Mouse (Mus musculus): ENCODE data around the gene Tnfrsf22.

Gene Tnfrsf22

DNA sequence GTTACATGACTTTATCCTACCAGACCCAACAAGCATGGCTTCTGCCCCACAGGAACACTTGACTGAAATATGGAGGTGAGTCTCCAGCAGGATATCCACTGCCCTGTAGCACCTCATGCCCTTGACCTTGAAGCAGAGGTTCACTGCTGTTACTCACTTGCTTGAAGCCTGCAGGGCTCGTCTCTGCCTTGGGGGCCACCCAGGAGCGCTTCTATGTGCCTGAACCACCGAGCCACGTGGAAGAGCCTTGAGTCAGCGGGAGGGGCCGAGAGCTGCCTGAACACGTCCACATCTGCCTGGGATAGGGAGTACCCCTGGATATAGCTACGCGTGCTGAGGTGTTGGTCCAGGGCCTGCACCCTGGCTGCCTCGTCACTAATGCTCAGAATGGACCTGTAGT lies 57.2 kb downstream of the Tnfrsf22 start:
- no peak for TF ChIP-seq GATA4 (IDR thresholded peaks at IDR 0.05; ENCODE audit: insufficient replicate concordance, low read length)

DNA sequence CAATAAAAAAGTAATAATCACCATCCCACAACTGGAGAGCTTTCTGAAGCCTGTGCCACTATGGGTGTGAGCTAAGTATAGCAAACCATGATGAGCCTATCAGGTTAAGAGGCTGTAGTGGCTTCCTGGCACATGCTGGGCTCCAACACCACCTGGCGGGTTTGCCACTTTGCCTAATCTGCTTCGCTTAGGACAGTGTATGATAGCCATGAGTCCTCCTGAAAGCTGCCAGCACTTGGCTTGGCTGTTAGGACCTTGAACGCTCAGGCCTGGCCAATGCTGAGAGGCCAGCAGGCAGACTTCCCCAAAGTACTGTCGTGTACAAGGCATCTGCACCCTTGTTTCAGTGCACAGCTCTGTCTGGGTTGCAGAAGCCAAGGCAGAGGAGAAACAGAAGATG lies 61.5 kb downstream of the Tnfrsf22 start:
- TF ChIP-seq GATA4 (IDR thresholded peaks at IDR 0.05; ENCODE audit: insufficient replicate concordance, low read length) = no peak

DNA sequence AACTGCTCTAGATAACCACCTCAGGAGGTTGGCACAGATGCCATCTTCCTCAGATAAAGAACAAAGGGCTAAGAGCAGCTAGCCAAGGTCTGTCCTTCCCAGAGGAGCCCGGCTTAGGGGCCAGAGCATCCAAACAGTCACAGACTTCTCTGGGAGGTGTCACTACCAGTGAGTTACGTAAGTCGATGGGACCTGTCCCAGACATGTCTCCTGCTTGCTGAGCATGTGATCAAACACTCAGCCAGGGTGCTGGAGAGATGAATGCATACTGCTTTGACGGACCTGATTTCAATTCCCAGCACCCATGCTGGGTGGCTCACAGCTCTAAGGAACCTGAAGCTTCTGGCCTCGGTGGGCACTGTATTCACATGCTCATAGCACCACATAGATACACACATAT lies 61.9 kb downstream of the Tnfrsf22 start:
- TF ChIP-seq GATA4 (IDR thresholded peaks at IDR 0.05; ENCODE audit: insufficient replicate concordance, low read length) = no peak

Measured in liver, adult (tissue).